Mouse (Mus musculus) cerebellum, adult 2 months (tissue): ENCODE measurements at regions not wholly inside any gene's neighbourhood (a gene's known extent, or its start where the extent isn't known, plus 50 kb on each side); places are given as distances from the start of the nearest gene placed in this dataset.

ENCODE experiments used
- CTCF ChIP-seq: fragments of 200-500 bp; IDR thresholded peaks from 2 replicates; pipeline ENCODE4 v1.5.1; 2011; ENCODE audit warnings: low read depth, mild to moderate bottlenecking, control low read depth, low read length, moderate library complexity, borderline replicate concordance; ENCODE audit not compliant: insufficient read depth
- POLR2A ChIP-seq: fragments of 200-500 bp; IDR thresholded peaks from 2 replicates; pipeline ENCODE4 v1.6.1; 2011; ENCODE audit warnings: low read length, control low read depth, borderline replicate concordance; ENCODE audit not compliant: insufficient read depth

DNA sequence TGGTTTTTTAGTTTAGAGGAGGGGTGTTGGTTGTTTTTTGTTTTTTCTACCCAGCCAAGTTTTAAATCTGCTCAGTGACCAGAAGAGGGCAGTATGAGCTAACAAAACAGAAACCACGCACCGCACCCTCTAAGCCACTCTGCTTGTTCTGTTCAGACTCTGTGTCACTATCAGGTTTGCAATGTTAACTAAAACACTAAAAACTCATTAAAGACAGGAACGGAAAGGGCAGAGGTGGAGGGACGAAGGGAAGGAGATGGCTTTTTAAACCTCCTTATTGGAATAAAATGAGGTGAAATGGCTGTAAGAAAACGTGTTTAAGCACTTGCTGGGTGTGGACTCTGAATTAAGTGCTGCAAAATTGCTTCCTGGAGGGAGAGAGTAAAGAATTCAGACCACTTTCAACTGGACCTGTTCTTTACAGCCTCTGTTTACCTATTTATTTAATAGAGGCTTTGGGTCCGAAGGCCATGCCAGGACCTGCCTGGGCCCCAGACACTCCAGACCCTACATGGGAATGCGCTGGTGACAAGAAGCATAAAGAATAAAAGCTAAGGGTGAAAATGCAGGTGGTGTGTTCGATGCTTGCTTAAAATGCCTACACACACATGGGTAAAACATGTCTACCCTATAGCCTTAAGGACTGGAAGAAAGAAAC, 116.1 kb upstream of the Olig3 start:
- peak; percentile 65 for TF ChIP-seq CTCF
- TF ChIP-seq POLR2A = no peak
